In genomic region chr7:25390054-25390770, GRCm38 (mm10) we compare ENCODE assay signal across 8 mouse cellular contexts. TPM values are rescaled to one million over a fixed set of nuclear protein-coding genes. Genes with fewer than 3 reads are reported as not detected.
DNase-seq lines count a peak whose midpoint lies in the region; ATAC-seq and TF ChIP-seq lines count a peak whose summit lies in the region.

No protein-coding gene starts in this region.

- TF ChIP-seq POLR2A in cortical plate, adult 2 months (IDR thresholded peaks at IDR 0.05; ENCODE audit: extremely low read depth, insufficient read depth, low read length): no peak

- H3K9ac ChIP-seq in liver, embryonic 14.5 days (replicated peaks): peak overlapping the region; percentile 44

- H3K9me3 ChIP-seq in liver, embryonic 14.5 days (ENCODE audit: control insufficient read depth, low read length): no peaks in the 10 kb centered on the region

- H3K4me1 ChIP-seq in cortical plate, adult 2 months (ENCODE audit: control insufficient read depth, insufficient read depth, low read length): peaks cover 8% of the 10 kb centered on the region
- H3K4me1 ChIP-seq in liver, embryonic 14.5 days (replicated peaks; ENCODE audit: control insufficient read depth in 2 of 2, insufficient read depth in 2 of 2, low read length in 1 of 2): peaks cover 32 to 39% of the 10 kb centered on the region in 2 experiments

- TF ChIP-seq EP300 in liver, embryonic 14.5 days (IDR thresholded peaks at IDR 0.05; ENCODE audit: low read depth): no peak

- no peaks in the 10 kb centered on the region for H3K27me3 ChIP-seq in liver, embryonic 14.5 days (ENCODE audit: control insufficient read depth, insufficient read depth, low read length)

- H3K4me2 ChIP-seq in liver, embryonic 14.5 days (ENCODE audit: low read depth): peak overlapping the region; percentile 48

- intact Hi-C loops in heart, postnatal 36 days (cut with DNase I): no loop called here

- ATAC-seq in liver, embryonic 14.5 days (ENCODE audit: insufficient read depth): peak; percentile 90

- no peak for TF ChIP-seq CTCF in cortical plate, adult 2 months (IDR thresholded peaks at IDR 0.05; ENCODE audit: extremely low read depth, insufficient read depth, low read length)
- TF ChIP-seq CTCF in liver, embryonic 14.5 days (IDR thresholded peaks at IDR 0.05; ENCODE audit: low read depth): no peak

- peak overlapping the region; percentile 72 for H3K27ac ChIP-seq in cortical plate, adult 2 months (ENCODE audit: insufficient read depth, low read length)
- H3K27ac ChIP-seq in liver, embryonic 14.5 days: peak overlapping the region; percentile 42

- H3K4me3 ChIP-seq in cortical plate, adult 2 months (ENCODE audit: insufficient read depth, low read length): no peak overlapping the region
- no peak overlapping the region for H3K4me3 ChIP-seq in liver, embryonic 14.5 days (ENCODE audit: insufficient read depth in 1 of 2, low read depth in 2 of 2, low read length in 2 of 2)

- peak; percentile 19 for DNase-seq in cerebellum, adult 8-10 months
- DNase-seq in cerebellum, postnatal 14 days: no peak
- peak; percentile 82 for DNase-seq in 3134 (ENCODE audit: extremely low read depth, insufficient read length, low spot score)
- DNase-seq in heart, postnatal 36 days: peak; percentile 72 to 81
- DNase-seq in liver, embryonic 14.5 days (ENCODE audit: low read depth in 3 of 3, low spot score in 3 of 3): peak; percentile 63 to 65 (median 64)
- peak; percentile 64 for DNase-seq in testis, postnatal 14 days (ENCODE audit: low spot score)
- DNase-seq in frontal cortex, postnatal 25 days (ENCODE audit: low spot score in 2 of 2): no peak

- WGBS in liver, embryonic 14.5 days (ENCODE audit: insufficient replicate concordance): 60% methylated on average over 8 of the region's 8 CpGs

- H3K36me3 ChIP-seq in liver, embryonic 14.5 days (replicated peaks; ENCODE audit: control insufficient read depth, insufficient read depth, low read depth): peaks cover 2% of the 10 kb centered on the region; the same call in 1 of the 2 replicates

RNA-seq across cellular contexts. Expression of gene Lipe, which starts 8.3 kb away (rescaled TPM):
- 8.0 and 9.1 TPM in 2 replicates for polyA plus RNA-seq in cortical plate, adult 2 months (2012; rRNA removed)
- total RNA-seq in heart, postnatal 36 days (2021): 10 to 100 TPM; 53.3 to 57.8 TPM
- polyA plus RNA-seq in liver, embryonic 14.5 days (2012; rRNA removed): 2.3 TPM in 2 replicates
- 0.38 and 0.72 TPM in 2 replicates for polyA plus RNA-seq in liver, embryonic 14.5 days (2014; fragmentation: Nextera tagmentation; extraction: Ambion mirVana)

RNA-seq across cellular contexts. Expression of gene Cnfn, which starts 20.7 kb away (rescaled TPM):
- not detected in 2 replicates for polyA plus RNA-seq in cortical plate, adult 2 months (2012; rRNA removed)
- total RNA-seq in heart, postnatal 36 days (2021): not detected
- polyA plus RNA-seq in liver, embryonic 14.5 days (2012; rRNA removed): not detected in 2 replicates
- not detected in 2 replicates for polyA plus RNA-seq in liver, embryonic 14.5 days (2014; fragmentation: Nextera tagmentation; extraction: Ambion mirVana)

RNA-seq across cellular contexts. Expression of gene Cxcl17, which starts 22.5 kb away (rescaled TPM):
- not detected in 2 replicates for polyA plus RNA-seq in cortical plate, adult 2 months (2012; rRNA removed)
- not detected for total RNA-seq in heart, postnatal 36 days (2021)
- not detected in 2 replicates for polyA plus RNA-seq in liver, embryonic 14.5 days (2012; rRNA removed)
- not detected in 2 replicates for polyA plus RNA-seq in liver, embryonic 14.5 days (2014; fragmentation: Nextera tagmentation; extraction: Ambion mirVana)

Comparison
In these comparisons a context has a peak if more than half of its experiments do, and no peak if none do; other contexts are left out.
1. DNase-seq: peak in cerebellum, adult 8-10 months (single experiment), 3134 (single experiment), heart, postnatal 36 days (2 of 2), liver, embryonic 14.5 days (3 of 3) and testis, postnatal 14 days (single experiment); none in cerebellum, postnatal 14 days (0 of 2) and frontal cortex, postnatal 25 days (0 of 2).